Mouse (Mus musculus): ENCODE measurements at regions not wholly inside any gene's neighbourhood (a gene's known extent, or its start where the extent isn't known, plus 50 kb on each side); places are given as distances from the start of the nearest gene placed in this dataset.

DNA sequence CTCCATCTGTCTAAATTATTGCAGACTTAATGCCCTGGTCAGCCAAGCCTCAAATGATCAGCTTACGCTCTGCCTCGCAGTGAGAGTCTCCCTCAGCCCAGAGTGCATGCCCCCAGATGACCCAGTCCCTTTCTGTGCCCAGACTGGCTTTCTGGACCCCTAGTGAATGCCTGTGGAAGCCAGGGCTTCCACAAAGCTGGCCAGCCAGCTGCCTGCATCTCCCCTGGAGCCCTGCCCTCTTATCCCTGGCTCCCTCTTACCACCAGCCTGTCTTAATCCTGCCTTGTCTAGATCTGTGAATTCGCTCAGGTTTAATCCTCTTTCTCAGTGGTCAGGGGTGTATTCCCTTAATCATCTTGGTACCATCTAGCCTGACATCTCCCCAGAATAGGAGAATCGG is 446.8 kb downstream of the Cd83 start:
- TF ChIP-seq POLR2A (IDR thresholded peaks at IDR 0.05; ENCODE audit: borderline replicate concordance, insufficient read depth, low read length) (no peak), CTCF (IDR thresholded peaks at IDR 0.05; ENCODE audit: borderline replicate concordance, insufficient read depth, low read depth, low read length) (no peak)

Measured in cerebellum, adult 2 months (tissue).